Mouse (Mus musculus): ENCODE measurements at regions not wholly inside any gene's neighbourhood (a gene's known extent, or its start where the extent isn't known, plus 50 kb on each side); places are given as distances from the start of the nearest gene placed in this dataset.

DNA sequence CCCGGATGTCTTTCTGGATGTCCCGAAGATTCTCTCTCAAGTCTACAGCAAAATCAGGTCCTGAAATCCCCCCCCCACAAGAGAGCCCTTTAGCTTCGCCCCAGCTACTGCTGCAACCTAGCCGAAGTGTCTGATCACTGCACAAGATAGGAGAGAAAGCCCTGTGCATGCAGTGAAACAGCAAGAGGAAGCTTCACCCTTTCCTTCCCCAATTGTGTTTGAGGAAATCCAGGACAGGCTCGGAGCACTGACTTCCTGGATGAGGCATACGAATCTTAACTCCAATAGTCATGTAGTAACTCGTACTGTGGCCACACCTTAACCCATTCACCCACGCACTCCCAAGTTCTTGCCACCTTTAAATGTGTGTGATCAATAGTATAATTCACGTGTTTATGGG, 82.7 kb upstream of the 4933415F23Rik start:
- TF ChIP-seq CTCF (IDR thresholded peaks at IDR 0.05; ENCODE audit: low read depth, low read length) = no peak
- no peak for TF ChIP-seq POLR2A (IDR thresholded peaks at IDR 0.05; ENCODE audit: borderline replicate concordance, low read depth, low read length)

Data from bone marrow macrophage, adult 2 months (primary cell).